Mouse (Mus musculus) frontal cortex, postnatal 25 days (tissue): ENCODE data around the gene Sema4a.

Source experiments
- DNase-seq, 2 experiments: peaks; one replicate each; pipeline ENCODE4 v3.0.0; 2022; ENCODE audit warnings: low spot score in 2 of 2

Gene Sema4a

GRCm38 (mm10) chr3:88456313-88456712 lies 4.7 kb downstream of the Sema4a start:
- DNase-seq: no peak

- no peak for DNase-seq
Measured at GRCm38 (mm10) chr3:88455588-88456264, 5.3 kb downstream of the Sema4a start.

- no peak for DNase-seq
Measured at GRCm38 (mm10) chr3:88454762-88455587, 6.0 kb downstream of the Sema4a start.

- no peak for DNase-seq
Measured at GRCm38 (mm10) chr3:88453986-88454385, 7.0 kb downstream of the Sema4a start.

GRCm38 (mm10) chr3:88453369-88453768 lies 7.6 kb downstream of the Sema4a start:
- DNase-seq: no peak

GRCm38 (mm10) chr3:88452716-88453115 lies 8.3 kb downstream of the Sema4a start:
- no peak for DNase-seq

- DNase-seq: no peak
Measured at GRCm38 (mm10) chr3:88452246-88452645, 8.7 kb downstream of the Sema4a start.

- DNase-seq: no peak
Measured at GRCm38 (mm10) chr3:88450379-88451131, 10.4 kb downstream of the Sema4a start.

GRCm38 (mm10) chr3:88449395-88450023 lies 11.5 kb downstream of the Sema4a start:
- DNase-seq: no peak

- DNase-seq: no peak
Measured at GRCm38 (mm10) chr3:88448443-88448842, 12.5 kb downstream of the Sema4a start.

GRCm38 (mm10) chr3:88447676-88448183 lies 13.3 kb downstream of the Sema4a start:
- DNase-seq: no peak

GRCm38 (mm10) chr3:88446471-88447123 lies 14.4 kb downstream of the Sema4a start:
- DNase-seq: no peak

- DNase-seq: no peak
Measured at GRCm38 (mm10) chr3:88442888-88443287, 18.1 kb downstream of the Sema4a start.

- no peak for DNase-seq
Measured at GRCm38 (mm10) chr3:88442488-88442887, 18.5 kb downstream of the Sema4a start.

- peak in 1 of 2 experiments; percentile 35 for DNase-seq
Measured at GRCm38 (mm10) chr3:88440500-88441381, 20.2 kb downstream of the Sema4a start.

GRCm38 (mm10) chr3:88439582-88439981 lies 21.4 kb downstream of the Sema4a start:
- DNase-seq: no peak

GRCm38 (mm10) chr3:88437454-88437853 lies 23.5 kb downstream of the Sema4a start:
- DNase-seq: no peak

GRCm38 (mm10) chr3:88436395-88437201 lies 24.4 kb downstream of the Sema4a start:
- peak in 1 of 2 experiments; percentile 38 for DNase-seq

- DNase-seq: peak; percentile 27 to 63
Measured at GRCm38 (mm10) chr3:88435515-88435914, 25.5 kb downstream of the Sema4a start.
